Mouse (Mus musculus) left cerebral cortex, postnatal 14 days (tissue): ENCODE data around the gene Zdhhc7. TPM values are rescaled to one million over a fixed set of nuclear protein-coding genes. Genes with fewer than 3 reads are reported as not detected.

Experiments
- DNase-seq, 2 experiments: peaks; one replicate each; pipeline ENCODE4 v3.0.0; 2021 to 2022; ENCODE audit warnings: low spot score in 2 of 2, mixed read lengths in 1 of 2
- intact Hi-C: fragments of 180-260 bp; cut with DNase I; formaldehyde crosslinking; loops from one replicate; pipeline ENCODE4 v1.15.1; 2025
- long read RNA-seq, 2 experiments: library from polyadenylated mRNA; stranded (forward); transcript quantifications; one replicate each; pipeline ENCODE4 v2.0.0; 2021
- total RNA-seq, 2 experiments: library from RNA; stranded (reverse); gene quantifications; 2 replicates each; pipeline ENCODE4 v1.2.3; 2021

Gene Zdhhc7
- 10 to 100 TPM; 36.0 to 44.1 TPM for total RNA-seq
- long read RNA-seq, experiment 1, transcript Zdhhc7-201 (8 exons, 3,069 nt) = major isoform, 56 of 73 reads
- long read RNA-seq, experiment 1, partial matches to known transcripts = 11 of 73 reads
- long read RNA-seq, experiment 1, other reads (novel, unspliced or antisense) = 5 of 73 reads
- long read RNA-seq, experiment 2, transcript Zdhhc7-201 (8 exons, 3,069 nt) = major isoform, 56 of 69 reads
- long read RNA-seq, experiment 2, partial matches to known transcripts = 3 of 69 reads
- long read RNA-seq, experiment 2, other reads (novel, unspliced or antisense) = 7 of 69 reads

DNA sequence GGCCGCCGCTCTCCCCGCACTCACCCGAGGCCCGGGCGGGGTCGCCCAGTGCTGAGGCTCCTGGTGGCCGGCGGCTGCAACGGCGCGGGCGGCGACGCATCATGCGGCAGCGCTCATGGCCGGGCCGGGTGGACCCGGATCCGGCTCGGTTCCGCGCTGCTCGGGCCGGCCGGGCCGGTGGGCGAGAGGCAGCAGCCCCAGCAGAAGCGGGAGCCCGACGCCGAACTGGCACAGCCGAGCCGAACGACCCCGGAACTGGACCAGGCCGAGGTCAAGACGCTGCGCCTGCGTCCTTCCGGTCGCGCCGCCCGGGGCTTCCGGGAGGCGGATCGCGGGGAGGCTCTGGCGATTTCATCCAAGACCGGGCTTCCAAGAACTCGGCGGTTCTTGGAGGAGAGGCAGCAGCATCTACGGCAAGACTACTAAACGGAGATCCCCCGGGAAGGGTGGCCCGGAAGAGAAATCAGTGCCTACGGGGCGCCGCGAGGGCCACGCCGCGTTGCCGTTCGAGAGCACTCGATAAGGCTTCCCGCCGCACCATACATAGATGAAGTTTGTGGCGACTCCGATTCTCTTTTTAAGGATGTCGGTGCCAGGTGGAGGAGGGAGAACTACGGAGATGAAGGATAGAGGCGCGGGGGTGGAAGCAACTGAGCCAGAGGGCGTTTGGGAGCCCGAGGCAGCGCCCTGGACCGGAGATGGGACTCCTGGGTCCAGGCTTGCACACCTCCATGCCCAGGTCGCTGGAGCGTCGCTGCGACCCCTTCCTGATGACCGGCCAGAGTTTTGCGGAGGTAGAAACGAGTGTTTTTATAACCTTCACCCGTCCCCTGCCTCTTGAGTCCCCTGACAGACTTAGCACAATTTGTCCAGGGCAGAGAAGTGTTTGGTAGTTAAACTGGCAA, at the start of gene Zdhhc7:
Gene Zdhhc7, minus strand, starts transcription at position 415 of the 905 bp plus-strand sequence.
- intact Hi-C loops = no loop called here
- peak; percentile 84 to 86 for DNase-seq

DNA sequence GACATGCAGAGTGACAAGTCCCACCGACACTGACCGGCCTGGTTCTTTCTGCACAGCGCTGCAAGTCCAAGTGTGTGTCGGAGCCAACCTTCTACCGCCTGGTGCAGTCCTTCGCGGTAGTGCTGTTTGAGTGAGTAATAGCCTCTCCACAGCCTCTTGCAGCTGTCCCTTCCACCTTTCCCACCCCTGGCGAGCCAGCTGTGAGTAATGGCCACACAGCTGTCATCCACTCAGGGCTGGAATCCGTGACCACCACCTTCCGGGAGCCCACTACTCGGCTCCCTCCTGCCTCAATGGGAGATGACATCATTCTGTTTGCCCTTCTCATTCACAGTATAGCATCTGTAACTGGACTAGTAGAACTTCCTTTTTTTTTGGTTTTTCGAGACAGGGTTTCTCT, 48.7 kb upstream of the Zdhhc7 start:
- intact Hi-C loops = no loop called here
- no peak for DNase-seq

DNA sequence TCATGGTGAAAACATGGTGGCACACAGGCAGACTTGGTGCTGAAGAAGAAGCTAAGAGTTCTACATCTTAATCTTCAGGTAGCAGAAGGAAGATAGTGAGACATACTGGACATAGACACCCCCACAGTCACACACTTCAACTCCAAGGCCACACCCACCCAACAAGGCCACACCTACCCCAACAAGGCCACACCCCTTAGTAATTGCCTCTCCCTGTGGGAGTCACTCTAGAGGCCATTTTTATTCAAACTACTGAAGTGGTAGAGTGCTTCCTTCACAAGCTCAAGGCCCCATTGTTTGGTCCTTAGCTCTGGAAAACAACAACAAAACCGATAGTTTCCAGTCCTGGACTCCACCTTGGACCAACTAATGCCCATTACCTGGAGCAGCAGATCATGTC, 44.8 kb upstream of the Zdhhc7 start:
- DNase-seq = no peak
- intact Hi-C loops = no loop called here

DNA sequence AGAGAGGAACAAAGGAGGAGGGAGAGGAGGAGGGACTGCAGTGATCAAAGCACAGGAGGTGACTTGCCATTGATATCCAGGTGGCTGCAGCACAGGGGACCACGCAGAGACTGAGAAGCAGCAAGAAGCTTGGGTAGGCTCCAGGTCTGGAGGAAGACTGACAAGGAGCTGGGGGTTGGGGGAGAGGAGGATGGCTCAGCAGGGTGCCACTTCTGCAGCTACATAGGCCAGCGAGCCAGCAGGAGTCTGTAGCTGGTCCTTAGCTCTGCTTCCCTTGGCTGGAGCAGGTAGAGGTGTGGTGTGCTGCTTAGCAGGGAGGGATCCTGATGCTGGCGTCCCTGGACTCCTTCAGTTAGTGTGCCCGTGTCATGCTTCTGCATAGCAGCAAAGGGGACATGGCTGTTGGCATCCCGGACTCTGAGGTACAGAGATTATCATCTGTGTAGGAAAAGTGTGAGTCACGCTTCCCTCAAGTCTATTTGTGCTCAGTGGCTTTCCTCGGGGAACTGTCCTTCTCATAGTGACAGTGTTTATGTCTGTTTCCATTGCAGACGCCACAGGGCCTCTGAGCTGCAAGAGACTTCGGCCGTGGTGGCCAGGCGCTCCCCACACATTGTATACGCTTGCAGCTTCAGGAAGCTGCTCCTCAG, 43.5 kb upstream of the Zdhhc7 start:
- intact Hi-C loops = no loop called here
- DNase-seq = peak in 1 of 2 experiments; percentile 55

DNA sequence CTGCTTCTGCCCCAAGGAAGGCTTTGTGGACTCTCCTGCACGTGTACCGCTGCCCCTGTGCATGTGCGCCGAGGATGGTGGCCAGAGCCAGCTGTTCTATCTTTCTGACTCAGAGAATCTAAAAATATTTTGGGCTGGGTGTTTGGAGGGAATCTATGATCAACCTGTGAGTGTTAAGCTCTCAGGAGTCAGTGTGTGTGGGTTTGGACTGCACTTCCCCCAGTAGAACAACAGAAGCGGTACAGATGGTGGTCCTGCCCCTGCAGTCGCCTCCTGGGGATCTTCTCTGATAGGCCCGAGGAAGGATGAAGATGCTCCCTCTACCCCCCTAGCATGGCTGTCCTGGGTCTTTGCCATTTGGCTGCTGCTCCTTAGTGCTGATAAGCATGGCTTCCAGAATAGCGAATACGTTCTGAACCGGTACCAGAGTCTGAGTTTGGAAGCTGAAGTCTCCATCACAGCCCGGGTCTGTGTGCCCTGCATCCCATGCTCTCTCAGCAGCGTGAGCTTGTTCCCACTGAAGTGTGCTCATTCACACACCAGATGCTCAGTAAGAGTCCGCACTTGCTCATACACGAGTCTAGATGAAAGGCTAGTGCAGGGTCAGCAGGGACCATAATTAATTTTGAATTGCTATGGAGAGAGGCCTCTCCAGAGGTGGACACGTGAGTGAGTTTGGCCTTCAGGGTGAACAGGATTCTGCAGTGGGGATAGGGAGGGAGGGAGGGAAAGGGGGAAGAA, 42.8 kb upstream of the Zdhhc7 start:
- peak; percentile 46 to 74 for DNase-seq
- intact Hi-C loops = no loop called here

DNA sequence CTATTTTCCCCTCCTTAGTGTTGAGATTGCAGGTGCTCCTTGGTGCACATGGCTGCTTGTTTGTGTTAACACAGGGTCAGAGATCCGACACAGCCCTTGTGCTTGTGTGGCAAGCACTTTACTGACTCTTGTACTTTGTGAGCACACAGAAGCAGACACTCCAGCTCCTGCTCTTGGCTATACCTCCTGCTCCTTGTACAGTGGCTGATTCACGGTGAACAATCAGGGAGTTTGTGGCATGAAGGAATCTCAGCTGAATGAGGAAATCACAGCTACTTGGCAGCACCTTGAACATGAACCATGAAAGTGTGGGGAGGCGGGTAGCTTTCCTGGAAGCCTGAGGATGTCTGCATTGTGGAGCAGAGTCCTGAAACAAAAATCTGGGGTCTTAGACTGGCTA, 39.5 kb upstream of the Zdhhc7 start:
- intact Hi-C loops = no loop called here
- DNase-seq = peak in 1 of 2 experiments; percentile 44

DNA sequence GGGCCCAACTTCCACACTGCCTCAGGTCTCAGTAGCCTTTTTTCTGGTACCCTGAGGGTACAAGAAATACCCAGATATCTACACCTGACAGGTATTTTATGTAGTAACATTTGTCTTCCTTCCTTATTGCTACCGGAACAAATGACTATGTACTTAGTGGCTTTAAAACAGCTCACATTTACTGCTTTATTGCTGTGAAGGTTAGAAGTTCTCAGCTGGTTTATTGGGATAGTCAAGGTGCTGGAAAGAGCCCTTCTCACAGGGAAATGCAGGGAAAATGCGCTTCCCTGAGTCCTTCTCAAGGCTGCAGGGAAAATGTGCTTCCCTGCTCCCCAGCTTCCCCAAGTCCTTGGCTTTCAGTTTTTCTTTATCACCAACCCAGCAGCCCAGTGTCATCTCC, 37.7 kb upstream of the Zdhhc7 start:
- no peak for DNase-seq
- intact Hi-C loops = no loop called here

DNA sequence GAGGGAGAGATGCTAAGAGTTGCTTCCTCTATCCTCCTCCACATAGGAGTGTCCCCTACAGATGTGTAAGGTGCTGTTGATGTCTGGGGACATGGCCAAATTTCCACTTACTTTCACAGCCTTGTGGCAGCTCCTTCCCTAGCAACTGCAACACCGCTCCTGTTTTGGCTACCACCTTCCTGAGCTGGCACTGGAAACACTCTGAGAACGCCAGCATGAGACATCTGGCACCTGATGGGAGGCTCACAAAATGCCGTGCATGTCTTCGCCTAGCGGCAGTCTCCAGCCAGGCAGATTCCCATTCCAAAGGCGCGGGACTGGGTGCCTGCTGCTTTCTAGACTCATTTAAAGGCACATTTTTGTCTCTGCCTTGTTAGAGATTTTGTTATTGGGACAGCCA, 35.3 kb upstream of the Zdhhc7 start:
- DNase-seq = peak; percentile 75 to 93
- intact Hi-C loops = no loop called here

DNA sequence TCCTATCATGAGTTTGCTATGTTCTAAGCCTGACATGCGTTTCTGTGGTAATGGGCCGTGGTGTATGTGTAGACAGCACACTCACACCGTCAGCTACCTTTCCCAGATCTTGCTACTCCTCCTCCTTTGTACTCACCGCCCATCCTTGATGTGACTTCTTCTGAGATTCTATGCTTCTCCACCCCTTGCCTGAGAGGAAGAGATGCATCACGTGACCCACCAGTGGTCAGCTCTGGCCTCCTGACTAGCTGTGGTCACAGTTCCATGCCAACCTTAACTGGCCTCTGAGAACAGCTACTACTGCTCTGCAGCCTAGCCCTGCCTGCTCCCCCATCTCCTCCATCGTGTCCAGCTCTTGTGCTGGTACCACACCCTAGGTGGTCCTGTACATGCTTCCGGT, 34.4 kb upstream of the Zdhhc7 start:
- no peak for DNase-seq
- intact Hi-C loops = no loop called here

DNA sequence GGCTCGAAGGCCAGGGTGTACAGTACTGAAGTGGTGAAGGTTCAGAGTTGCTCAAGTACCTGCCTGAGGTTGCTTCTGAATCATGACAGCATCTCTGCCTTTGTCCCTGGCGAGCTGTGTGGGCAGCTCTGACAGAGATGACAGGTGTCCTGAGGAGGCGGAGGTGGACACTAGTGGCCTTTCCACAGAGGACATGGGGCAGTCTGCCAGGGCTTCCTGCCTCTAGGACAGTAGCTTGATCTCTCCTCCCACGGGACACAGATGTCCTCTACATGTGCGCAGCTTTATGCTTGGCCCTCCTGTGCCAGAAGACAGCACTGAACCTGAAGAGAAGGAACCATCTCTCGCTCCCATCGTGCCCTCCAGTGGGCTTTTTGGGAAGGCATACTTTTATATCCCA, 31.9 kb upstream of the Zdhhc7 start:
- no peak for DNase-seq
- intact Hi-C loops = no loop called here

DNA sequence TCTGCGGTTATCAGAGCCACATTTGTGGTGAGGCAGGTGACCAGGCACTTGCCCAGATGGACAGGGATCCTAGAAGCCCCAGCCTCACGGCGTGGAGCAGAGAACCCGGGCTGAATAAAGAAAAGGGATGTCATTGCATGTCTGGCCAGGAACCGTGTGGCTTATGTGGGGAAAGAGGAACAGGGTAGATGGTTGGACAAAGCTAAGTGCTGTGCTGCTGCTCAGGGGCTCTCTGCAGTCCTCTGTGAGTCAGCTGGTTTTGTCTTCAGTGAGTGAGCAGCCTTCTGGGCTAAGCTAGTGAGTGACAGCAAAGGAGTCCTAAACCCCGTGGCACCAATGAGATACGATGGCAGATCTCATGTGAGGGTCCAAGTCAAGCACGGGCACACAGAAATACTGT, 29.9 kb upstream of the Zdhhc7 start:
- intact Hi-C loops = no loop called here

DNA sequence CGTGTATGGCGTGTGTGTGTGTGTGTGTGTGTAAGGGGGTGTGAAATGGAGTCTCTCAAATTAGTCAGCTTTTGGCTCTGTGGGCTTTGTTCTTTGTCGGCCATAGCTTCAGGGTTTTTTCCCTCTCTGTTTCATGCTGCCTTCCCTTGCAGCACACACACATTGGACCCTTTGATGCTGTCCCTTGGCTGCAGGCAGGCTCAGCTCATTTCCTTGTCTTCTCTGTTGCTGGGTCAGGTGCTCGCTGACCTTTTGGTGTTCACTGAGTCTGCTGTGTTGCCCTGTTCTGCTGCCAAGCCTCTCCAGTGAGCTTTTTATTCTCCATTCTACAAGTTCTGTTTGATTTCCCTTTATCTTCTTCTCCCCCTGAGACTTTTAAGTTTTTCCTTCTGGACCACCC, 28.3 kb upstream of the Zdhhc7 start:
- intact Hi-C loops = no loop called here
- no peak for DNase-seq

More for the DNA sequence above, 29.9 kb upstream of the Zdhhc7 start:
- DNase-seq = no peak

DNA sequence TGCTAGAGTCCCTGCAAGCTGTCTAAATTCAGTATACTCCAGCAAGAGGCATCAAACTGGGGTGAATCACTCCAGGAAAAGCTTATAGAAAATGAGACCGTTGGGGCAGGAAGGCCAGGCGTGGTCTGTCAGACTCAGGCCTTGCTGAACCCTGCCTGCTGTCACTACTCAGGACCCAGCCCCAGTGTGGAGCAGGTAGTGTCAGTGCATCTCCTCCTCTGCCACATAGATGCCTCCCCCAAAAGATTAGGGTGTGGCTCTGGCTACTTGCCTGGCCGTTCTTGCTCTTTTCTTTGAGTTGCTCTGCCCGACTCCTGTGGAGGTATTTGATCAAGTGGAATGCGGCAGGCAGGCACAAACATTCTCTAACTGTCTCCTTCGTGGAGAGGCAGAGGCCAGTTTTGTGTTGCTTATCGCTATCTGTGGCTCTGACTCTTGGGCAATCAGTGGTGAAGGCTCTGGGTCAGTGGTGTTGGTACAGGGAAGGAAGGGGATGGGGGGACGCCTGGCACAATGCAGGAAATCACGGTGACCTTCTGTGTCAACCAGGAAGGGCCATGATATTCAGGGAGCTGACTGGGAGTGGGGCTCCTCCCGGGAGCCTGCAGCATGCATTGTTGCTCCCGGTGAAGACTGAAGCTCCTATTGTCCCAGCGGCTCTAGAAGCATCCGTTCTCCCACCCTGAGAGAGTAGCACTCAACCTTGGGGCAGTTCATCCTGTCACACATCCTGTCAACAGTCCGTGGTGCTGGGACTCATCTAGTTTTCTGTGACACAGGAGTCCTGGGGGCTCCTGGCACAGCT, 25.3 kb upstream of the Zdhhc7 start:
- intact Hi-C loops = no loop called here

DNA sequence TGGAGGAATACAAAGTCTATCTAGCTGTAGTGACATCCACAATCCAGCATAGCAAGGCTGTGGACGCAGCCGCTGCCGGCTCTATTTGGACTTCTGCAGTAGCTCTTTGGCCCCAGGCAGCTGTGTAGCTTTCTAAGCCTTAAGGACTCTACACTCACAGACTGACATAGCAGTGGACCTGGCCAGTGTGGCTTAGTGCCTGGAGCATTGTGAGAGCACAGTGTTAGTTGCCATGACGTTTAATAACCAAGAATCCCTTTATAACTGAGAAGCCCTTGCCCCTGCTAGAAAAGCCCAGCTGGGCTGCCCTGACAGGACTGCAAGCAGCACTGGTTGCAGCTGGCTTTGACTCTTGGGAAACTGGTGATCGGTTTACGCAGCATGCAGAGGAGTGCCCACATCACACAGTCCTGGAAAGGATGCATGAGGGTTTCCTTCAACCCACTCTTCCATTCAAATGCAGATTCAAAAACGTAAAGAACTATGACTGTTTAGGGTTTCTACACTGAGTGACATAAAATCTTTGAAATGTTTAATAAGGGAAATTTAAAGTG, 23.6 kb upstream of the Zdhhc7 start:
- intact Hi-C loops = no loop called here
- DNase-seq = no peak

More for the DNA sequence above, 25.3 kb upstream of the Zdhhc7 start:
- DNase-seq = no peak

DNA sequence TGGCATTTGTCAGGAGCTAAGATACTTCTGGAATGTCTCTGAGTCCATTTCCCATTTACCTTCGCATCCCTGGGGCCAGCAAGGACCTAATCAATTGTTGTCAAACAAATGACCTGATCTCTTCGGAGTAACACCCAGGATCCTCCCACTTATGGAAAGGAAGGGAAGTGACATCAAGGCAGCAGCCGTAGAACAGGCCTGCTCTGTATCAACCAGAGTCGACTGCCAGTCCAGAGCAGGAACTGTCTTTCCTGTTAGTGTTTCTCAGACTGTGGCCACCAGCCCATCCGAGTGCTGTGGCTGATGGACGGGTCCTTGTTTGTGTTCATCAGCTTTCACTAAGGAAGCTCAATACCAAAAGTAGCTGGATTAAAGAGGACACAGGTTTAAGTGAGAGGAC, 23.0 kb upstream of the Zdhhc7 start:
- no peak for DNase-seq
- intact Hi-C loops = no loop called here

DNA sequence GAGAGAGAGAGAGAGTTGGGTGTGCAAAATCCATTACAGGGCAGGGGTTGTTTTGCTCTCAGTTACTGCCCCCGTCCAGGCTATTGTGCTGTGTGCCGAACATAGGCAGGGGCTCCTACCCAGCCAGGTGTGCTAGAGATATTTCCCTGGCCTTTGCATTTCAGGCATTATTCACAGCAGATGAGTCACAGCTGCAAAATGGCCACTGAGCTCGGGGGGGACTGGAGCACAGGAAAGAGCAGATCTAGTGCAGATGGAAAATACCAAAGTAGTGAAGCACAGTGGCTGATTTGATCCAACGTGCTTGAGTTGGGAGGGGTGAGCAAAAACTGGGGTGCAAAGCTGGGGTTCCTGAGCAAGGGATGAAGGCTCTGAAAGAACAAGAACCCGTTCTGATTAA, 19.7 kb upstream of the Zdhhc7 start:
- no peak for DNase-seq
- intact Hi-C loops = no loop called here

DNA sequence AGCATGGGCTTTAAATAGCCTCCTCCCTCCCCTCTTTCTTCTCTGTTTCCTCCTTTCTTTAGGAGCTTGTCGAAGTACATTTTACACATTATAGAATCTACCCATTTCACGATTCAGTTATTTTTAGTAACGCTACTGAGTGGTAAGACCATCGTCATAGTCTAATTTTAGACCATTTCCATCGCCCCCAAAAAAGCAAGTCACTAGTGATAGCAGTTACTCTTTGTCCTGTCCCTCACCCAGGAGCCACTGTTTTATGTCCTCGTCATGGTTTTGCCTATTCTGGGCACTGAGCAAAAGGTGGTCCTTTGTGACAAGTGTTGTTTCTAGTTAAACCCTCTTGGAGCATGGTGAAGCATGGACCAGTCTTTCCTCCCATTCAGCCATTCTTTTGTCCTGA, 18.6 kb upstream of the Zdhhc7 start:
- intact Hi-C loops = no loop called here

DNA sequence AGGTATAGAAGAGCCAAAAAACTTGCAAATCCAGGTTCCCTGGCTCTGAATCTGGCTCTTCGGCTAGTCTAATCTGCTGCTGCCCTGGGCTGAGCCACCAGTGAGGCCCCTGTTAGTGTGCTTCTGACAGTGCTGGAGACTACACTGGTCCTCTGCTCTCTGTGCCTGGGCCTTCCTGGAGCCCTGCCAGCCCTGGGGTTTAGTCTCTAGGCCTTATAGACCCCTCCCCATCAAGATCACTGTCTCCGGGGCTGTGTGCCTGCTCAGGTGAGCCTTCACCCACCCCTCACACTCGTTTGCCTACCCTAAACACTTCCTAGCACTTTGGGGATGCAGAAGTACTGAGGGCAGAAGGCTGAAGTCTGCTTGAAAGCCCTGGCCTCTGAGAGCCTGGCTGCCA, 18.1 kb upstream of the Zdhhc7 start:
- DNase-seq = no peak
- intact Hi-C loops = no loop called here

More for the DNA sequence above, 18.6 kb upstream of the Zdhhc7 start:
- peak in 1 of 2 experiments; percentile 60 for DNase-seq
